Mouse (Mus musculus) forebrain, embryonic 16.5 days (tissue): ENCODE measurements around the gene Cacna1c. TPM values are rescaled to one million over a fixed set of nuclear protein-coding genes. Genes with fewer than 3 reads are reported as not detected.

Experiments
- ATAC-seq: fragments of 200-750 bp; cut with Nextera tagmentation; 2 replicates; pipeline ENCODE4 v1.8.0; 2017; ENCODE audit warnings: mild to moderate bottlenecking, moderate library complexity
- H3K27ac ChIP-seq: fragments of 300-500 bp; sonication (generic); 2 replicates; pipeline ENCODE4 v1.5.1; 2014; ENCODE audit warnings: low read length, control low read depth
- H3K27me3 ChIP-seq: fragments of 300-500 bp; sonication (generic); replicated peaks from 2 replicates; pipeline ENCODE4 v1.6.1; 2014; ENCODE audit warnings: low read length; ENCODE audit not compliant: control insufficient read depth, insufficient read depth
- H3K36me3 ChIP-seq: fragments of 300-500 bp; sonication (generic); 2 replicates; pipeline ENCODE4 v1.6.1; 2014; ENCODE audit not compliant: control insufficient read depth, insufficient read depth
- H3K4me1 ChIP-seq: fragments of 300-500 bp; sonication (generic); replicated peaks from 2 replicates; pipeline ENCODE4 v1.6.1; 2014; ENCODE audit warnings: low read length; ENCODE audit not compliant: control insufficient read depth, insufficient read depth
- H3K4me2 ChIP-seq: fragments of 300-500 bp; sonication (generic); 2 replicates; pipeline ENCODE4 v1.6.1; 2014; ENCODE audit warnings: mild to moderate bottlenecking, low read length, control low read depth
- H3K4me3 ChIP-seq: fragments of 300-500 bp; sonication (generic); replicated peaks from 2 replicates; pipeline ENCODE4 v1.5.1; 2014; ENCODE audit warnings: mild to moderate bottlenecking, low read length, control low read depth
- H3K9ac ChIP-seq: fragments of 300-500 bp; sonication (generic); replicated peaks from 2 replicates; pipeline ENCODE4 v1.6.1; 2014; ENCODE audit warnings: low read depth, low read length, control low read depth
- H3K9me3 ChIP-seq: fragments of 300-500 bp; sonication (generic); 2 replicates; pipeline ENCODE4 v1.6.1; 2016; ENCODE audit warnings: low read length; ENCODE audit not compliant: control insufficient read depth
- WGBS: fragments of 180-500 bp; shearing (Covaris S2); extraction: QIAGEN DNeasy Blood & Tissue Kit; methylation state at CpG from one replicate; pipeline ENCODE4 v1.1.7; 2014; 5-methylcytosine and 5-hydroxymethylcytosine counted together
- polyA plus RNA-seq: library from polyadenylated mRNA; unstranded; fragments of >200 nt; fragmentation: Nextera tagmentation; extraction: Ambion mirVana; gene quantifications from 2 replicates; pipeline ENCODE4 v1.2.1, GENCODE M21; 2015

The Cacna1c gene
- polyA plus RNA-seq, 1 experiment from 2014 or later = 9.8 TPM

DNA sequence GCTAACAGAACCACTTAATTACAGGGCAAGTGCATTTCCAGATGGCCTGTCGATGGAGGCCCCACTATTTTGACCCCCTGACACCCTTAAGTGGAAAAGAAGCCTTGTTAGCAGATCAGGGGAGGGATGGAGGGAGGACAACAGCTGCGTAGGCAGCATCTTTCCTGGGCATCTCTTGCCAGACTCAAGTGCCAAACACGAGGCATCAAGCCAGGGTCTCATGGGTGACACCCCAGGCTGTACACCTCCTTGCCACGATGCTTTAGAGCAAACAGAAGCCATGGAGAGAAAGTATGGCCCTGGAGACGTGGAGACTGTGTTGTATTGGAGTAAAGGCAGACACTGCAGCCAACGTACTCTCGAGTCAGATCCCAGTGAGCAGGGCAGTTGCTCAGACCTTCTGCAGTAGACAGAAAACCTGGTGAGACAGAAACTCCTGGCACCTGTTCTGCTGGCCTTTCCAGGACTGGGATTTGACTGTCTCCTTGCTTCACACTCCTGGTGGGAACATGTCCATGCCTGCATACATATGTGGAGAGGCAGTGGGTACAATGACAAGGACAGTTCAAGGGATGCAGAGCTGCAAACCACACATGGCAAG lies 325.9 kb downstream of the Cacna1c start:
- Histone ChIP-seq H3K9me3 (no peaks in the 10 kb centered on the region), H3K9ac (no peak overlapping the region), H3K4me3 (no peak overlapping the region), H3K36me3 (no peaks in the 10 kb centered on the region), H3K27ac (no peak overlapping the region), H3K27me3 (no peaks in the 10 kb centered on the region), H3K4me2 (no peak overlapping the region), H3K4me1 (peaks cover 8% of the 10 kb centered on the region)
- no peak for ATAC-seq
- WGBS = 61% methylated on average over 7 of the region's 7 CpGs

DNA sequence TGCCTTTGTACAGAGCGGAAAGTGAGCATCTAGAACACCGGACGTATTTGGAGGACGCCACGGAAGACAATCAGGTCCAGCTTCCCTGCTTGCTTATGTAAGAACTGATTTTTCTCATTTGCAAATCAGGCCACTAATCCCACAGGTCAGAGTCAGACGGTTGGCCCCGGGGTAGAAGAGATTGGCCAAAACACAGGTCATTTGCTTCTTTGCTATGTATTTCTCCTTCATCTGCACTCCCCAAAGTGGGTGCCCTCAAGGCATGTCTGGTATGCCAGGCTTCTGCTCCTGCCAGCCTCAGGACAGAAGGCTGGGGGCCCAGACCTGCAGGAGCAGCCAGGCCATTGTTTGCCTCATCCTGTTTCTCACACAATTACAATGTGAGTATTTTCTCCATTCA lies 328.8 kb downstream of the Cacna1c start:
- no peak for ATAC-seq
- H3K9me3 ChIP-seq = no peaks in the 10 kb centered on the region
- no peaks in the 10 kb centered on the region for H3K27me3 ChIP-seq
- no peak overlapping the region for H3K4me3 ChIP-seq
- H3K36me3 ChIP-seq = no peaks in the 10 kb centered on the region
- no peak overlapping the region for H3K4me2 ChIP-seq
- no peak overlapping the region for H3K9ac ChIP-seq
- no peak overlapping the region for H3K27ac ChIP-seq
- 73% methylated on average over 7 of the region's 7 CpGs for WGBS
- H3K4me1 ChIP-seq = peaks cover 8% of the 10 kb centered on the region

DNA sequence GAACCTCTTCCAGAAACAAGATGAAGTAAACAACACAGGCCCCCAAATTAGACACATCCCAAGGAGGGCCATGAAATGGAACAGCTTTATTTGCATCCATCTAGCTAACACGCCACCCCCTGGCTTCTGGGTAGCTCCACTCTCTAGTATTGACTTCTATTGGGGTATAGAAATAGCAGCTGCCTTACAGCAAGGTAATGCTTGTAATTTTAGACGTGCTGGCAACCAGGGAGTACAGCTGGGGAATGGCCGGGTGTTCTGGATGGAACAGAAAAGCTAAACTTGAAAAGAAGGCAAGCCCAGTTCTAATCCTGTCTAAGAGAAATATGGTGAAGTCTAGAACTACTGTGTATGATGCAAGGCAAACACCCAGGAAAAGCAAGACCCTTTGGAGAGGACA lies 329.3 kb downstream of the Cacna1c start:
- peaks cover 8% of the 10 kb centered on the region for H3K4me1 ChIP-seq

DNA sequence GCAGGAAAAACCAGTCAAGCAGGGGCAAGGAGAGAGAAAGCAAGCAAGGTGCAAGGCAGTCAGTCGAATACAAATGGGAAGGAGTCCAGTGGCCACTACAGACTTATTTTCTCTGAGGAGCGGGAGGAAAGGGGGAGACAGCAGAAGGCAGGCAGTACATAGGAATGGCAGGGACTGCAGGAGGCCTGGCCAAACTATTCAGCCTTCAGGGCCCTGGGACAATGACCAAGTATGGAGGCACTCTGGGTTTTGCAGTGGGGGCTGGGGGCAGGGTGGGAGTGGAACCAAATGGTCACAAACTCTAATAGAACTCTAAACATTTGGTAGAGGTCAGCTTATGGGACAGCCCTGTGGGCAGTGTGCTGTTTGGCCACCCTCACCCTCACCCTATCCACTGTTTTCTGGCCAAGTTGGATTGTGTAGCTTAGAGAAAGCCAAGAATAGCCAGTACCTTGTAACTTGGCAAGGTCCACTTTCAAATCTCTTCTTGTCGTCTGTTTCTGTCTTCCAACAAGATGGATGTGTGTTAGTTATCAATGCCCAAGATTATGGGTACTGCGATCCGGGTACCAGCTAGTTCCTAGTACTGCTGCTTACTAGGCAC lies 330.3 kb downstream of the Cacna1c start:
- no peak overlapping the region for H3K4me2 ChIP-seq
- no peaks in the 10 kb centered on the region for H3K27me3 ChIP-seq
- no peaks in the 10 kb centered on the region for H3K9me3 ChIP-seq
- no peak overlapping the region for H3K9ac ChIP-seq
- no peaks in the 10 kb centered on the region for H3K36me3 ChIP-seq
- H3K4me1 ChIP-seq = peaks cover 8% of the 10 kb centered on the region
- no peak overlapping the region for H3K4me3 ChIP-seq
- ATAC-seq = no peak
- WGBS = 85% methylated on average over 5 of the region's 5 CpGs
- H3K27ac ChIP-seq = no peak overlapping the region

More for the DNA sequence above, 329.3 kb downstream of the Cacna1c start:
- Histone ChIP-seq H3K36me3 (no peaks in the 10 kb centered on the region), H3K9ac (no peak overlapping the region), H3K27me3 (no peaks in the 10 kb centered on the region), H3K4me2 (no peak overlapping the region), H3K27ac (no peak overlapping the region), H3K9me3 (no peaks in the 10 kb centered on the region), H3K4me3 (no peak overlapping the region)
- WGBS = 63% methylated on average over 3 of the region's 3 CpGs
- no peak for ATAC-seq

DNA sequence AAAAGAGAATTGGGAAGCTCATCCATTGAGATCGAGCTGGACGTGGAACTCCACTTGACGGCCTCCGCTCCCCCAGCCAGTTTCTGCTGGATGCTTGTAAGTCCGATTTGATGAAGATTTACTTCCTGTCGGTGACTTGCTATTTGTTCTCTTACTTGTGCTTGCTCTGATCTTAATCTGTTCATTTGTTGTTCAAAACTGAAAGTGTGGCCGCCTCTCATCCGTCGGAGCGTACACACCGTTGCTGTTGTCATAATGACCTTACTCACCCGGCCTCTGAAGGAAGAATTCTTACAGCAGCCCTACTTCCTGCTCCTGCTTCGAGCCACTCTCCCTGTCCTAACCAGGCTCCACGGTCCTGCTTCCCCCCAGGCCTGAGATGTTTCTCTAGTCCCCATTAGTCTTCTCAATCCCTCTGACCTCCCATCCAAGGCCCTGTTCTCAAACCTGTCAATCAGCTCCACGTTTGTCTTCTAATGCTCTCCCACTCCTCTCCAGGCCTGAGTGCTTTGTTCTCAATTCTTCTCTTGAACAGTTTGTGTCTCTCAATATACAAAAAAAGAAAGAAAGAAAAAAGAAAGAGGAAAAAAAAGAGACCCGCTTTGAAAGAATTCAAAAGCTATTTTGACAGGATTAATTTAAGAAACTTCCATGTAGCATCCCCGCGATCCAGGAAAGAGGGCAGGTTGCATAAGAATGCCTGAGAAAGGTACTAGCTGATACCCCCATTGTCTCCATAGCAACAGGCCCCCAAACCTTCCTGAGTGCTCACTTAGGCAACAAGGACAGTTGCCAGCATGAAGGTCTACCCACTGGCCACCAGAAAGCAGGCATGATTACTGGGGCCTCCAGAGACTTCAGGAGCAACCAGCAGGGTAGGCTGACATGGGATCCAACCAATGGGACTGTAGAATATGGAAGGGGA lies 331.3 kb downstream of the Cacna1c start:
- ATAC-seq = no peak
- 68% methylated on average over 18 of the region's 18 CpGs for WGBS
- Histone ChIP-seq H3K4me3 (no peak overlapping the region), H3K27me3 (no peaks in the 10 kb centered on the region), H3K9ac (no peak overlapping the region), H3K27ac (no peak overlapping the region), H3K4me2 (no peak overlapping the region), H3K4me1 (peaks cover 2% of the 10 kb centered on the region; the same call in 1 of the 2 replicates), H3K36me3 (no peaks in the 10 kb centered on the region), H3K9me3 (no peaks in the 10 kb centered on the region)

DNA sequence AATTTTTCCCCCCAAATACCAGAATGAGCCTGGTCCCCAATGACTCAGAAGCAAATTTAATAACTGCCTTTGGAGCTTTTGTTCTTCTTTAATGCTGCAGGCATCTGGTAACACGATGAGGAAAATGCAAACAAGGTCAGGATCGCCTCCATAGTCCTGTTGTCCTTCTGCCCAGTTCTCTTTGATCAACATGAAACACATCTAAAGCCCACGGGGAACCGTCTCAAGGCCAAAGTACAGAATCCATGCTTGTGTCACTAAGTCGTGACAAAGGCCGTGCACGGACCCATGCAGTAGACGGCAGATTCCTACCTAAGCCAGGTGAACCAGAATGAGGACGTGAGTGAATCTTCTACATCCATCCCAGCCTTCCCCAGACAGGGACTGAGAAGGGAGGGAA lies 333.5 kb downstream of the Cacna1c start:
- H3K36me3 ChIP-seq = no peaks in the 10 kb centered on the region
- WGBS = 91% methylated on average over 9 of the region's 9 CpGs
- H3K4me3 ChIP-seq = no peak overlapping the region
- peaks cover 2% of the 10 kb centered on the region; the same call in 1 of the 2 replicates for H3K4me1 ChIP-seq
- H3K27me3 ChIP-seq = no peaks in the 10 kb centered on the region
- no peak overlapping the region for H3K4me2 ChIP-seq
- H3K9ac ChIP-seq = no peak overlapping the region
- ATAC-seq = no peak
- no peaks in the 10 kb centered on the region for H3K9me3 ChIP-seq
- no peak overlapping the region for H3K27ac ChIP-seq

DNA sequence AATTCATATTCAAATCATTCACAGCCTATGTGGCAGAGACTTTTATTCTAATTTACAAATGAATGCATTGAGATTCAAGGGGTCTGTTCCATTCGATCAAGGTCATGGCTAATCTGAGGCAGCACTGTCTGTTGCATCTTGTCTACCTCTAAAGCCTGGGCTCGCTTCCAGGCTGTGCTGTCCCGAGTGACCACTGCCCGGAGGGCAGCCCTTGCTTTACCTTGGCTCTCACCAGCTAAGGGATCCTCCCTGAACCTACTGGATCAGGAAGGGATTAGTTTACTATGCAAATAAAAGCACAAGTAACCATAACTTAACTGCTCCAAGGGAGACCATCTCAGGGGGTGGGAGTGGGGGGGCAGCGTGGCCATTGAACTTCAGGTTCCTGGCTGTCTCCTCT lies 334.1 kb downstream of the Cacna1c start:
- Histone ChIP-seq H3K9me3 (no peaks in the 10 kb centered on the region), H3K4me1 (no peaks in the 10 kb centered on the region), H3K27ac (no peak overlapping the region), H3K27me3 (no peaks in the 10 kb centered on the region), H3K36me3 (no peaks in the 10 kb centered on the region), H3K9ac (no peak overlapping the region), H3K4me3 (no peak overlapping the region), H3K4me2 (no peak overlapping the region)
- 58% methylated on average over 5 of the region's 5 CpGs for WGBS
- no peak for ATAC-seq

DNA sequence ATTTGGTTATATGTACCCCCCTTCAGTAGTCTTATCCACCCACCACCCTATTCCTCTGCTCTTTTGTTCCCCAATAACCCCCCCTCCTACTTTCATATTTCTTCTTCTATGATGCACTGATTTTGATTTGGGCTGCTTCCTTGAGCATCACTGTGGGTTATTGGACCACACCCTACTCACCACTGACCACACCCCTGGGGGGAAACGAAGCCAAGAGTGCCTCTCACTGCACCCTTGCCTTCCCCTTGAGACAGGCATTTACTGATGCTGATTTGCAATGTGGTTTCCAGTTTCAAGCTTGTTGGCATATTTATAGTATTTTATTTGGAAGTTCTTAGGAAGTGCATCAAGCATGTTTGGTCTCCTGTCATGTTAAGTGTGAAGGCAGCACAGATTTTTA lies 337.8 kb downstream of the Cacna1c start:
- ATAC-seq = no peak
- 60% methylated on average over 1 of the region's 1 CpGs for WGBS
- Histone ChIP-seq H3K9me3 (0 out of 2 replicates have a peak, but pooled peaks cover 3% of the 10 kb centered on the region), H3K27me3 (no peaks in the 10 kb centered on the region), H3K36me3 (no peaks in the 10 kb centered on the region), H3K4me1 (no peaks in the 10 kb centered on the region), H3K4me3 (no peak overlapping the region), H3K4me2 (no peak overlapping the region), H3K27ac (no peak overlapping the region), H3K9ac (no peak overlapping the region)

DNA sequence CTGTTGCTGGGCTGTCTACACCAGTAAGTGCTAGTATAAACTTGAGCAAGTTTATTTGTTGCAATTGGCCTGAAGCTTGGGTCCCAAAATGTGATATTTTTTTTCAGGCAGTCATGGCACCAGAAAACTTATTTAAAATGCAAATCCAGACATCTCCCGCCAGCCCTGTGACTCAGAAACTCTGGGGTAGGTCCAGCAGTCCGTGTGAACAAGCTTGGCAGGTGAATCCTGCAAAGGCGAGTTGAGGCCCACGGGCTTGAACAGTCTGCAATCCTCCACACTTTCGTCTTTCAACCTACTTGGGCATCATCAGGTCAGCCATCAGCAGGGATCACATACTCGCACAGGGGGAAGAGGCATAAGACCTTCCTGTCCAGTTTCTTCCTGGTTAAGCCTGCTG lies 344.1 kb downstream of the Cacna1c start:
- Histone ChIP-seq H3K27me3 (no peaks in the 10 kb centered on the region), H3K4me1 (peaks cover 14% of the 10 kb centered on the region), H3K4me3 (no peak overlapping the region), H3K9me3 (0 out of 2 replicates have a peak, but pooled peaks cover 3% of the 10 kb centered on the region), H3K36me3 (no peaks in the 10 kb centered on the region), H3K27ac (no peak overlapping the region), H3K9ac (no peak overlapping the region), H3K4me2 (no peak overlapping the region)
- 62% methylated on average over 6 of the region's 6 CpGs for WGBS
- ATAC-seq = no peak
